Mouse (Mus musculus) retina, embryonic 14.5 days (tissue): ENCODE measurements around the gene Sipa1.

ENCODE experiments used
- DNase-seq: peaks from one replicate; pipeline ENCODE4 v3.0.0-alpha.2; 2015; ENCODE audit warnings: low spot score

Sipa1 gene

DNA sequence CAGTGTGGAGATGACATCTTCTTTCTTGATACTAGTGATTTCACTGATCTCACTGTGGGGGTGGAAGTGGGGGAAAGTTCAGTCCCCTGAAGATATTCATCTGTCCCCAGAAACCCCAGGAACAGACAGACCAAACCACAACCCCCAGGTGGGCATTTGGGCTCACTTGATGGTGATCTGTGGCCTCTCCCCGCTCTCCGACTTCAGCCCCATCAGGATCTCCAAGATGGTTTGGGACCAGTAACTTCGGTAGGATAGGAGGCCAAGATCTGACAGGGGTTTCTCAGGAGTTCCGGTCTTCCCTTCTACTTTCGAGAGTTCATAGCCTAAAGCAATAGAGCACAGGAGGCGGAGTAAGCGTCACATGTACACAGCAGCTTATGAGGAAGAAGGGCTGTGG lies 59.8 kb downstream of the Sipa1 start:
- no peak for DNase-seq

DNA sequence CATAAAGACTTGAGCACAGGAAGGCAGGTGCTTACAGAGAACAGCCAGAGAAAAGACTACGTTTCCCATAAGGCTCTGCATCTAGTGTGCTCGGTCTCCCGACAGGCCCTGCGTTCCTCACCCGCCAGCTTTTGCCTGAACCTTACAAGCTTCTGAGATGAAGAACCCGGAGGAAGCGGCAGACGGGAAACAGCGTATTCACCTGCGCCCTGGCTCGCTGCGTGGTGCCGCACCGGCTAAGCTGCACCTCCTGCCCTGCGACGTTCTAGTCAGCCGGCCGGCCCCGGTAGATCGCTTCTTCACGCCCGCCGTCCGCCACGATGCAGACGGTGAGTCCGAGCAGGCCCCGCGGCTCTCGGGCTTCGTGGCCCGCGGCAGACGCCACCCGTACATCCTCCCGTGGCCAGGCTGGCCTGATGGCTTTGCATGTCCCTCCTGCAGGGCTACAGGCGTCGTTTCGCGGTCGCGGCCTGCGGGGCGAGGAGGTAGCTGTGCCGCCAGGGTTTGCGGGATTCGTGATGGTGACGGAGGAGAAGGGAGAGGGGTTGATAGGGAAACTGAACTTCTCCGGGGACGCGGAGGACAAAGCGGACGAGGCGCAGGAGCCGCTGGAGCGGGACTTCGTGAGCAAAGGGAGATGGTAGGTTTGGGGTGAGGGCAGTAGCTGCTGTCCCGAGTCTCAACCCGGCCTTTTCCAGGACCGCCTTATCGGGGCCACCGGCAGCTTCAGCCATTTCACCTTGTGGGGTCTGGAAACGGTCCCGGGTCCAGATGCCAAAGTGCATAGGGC lies 61.6 kb downstream of the Sipa1 start, which contains the start of gene Rnaseh2c:
Rnaseh2c (plus strand) TSS at position 122 of the 790 bp plus-strand sequence.
- DNase-seq: peak; percentile 85
